Mouse (Mus musculus) liver, adult 2 months (tissue): ENCODE data around the gene Tmod4. TPM values are rescaled to one million over a fixed set of nuclear protein-coding genes. Genes with fewer than 3 reads are reported as not detected.
A peak's percentile ranks its signal among the peaks of the same experiment; 100 is the strongest.

ENCODE experiments used
- DNase-seq: peaks from one replicate; pipeline ENCODE4 v3.0.0-alpha.2; 2011; ENCODE audit warnings: low read depth, low spot score; ENCODE audit errors: extremely low read depth
- H3K27ac ChIP-seq: fragments of 200-500 bp; replicated peaks from 2 replicates; pipeline ENCODE4 v1.5.1; 2012; ENCODE audit warnings: low read depth, mild to moderate bottlenecking, control low read depth, inconsistent platforms, low read length; ENCODE audit not compliant: insufficient read depth
- H3K27me3 ChIP-seq: fragments of 200-500 bp; 2 replicates; pipeline ENCODE4 v1.6.1; 2012; ENCODE audit warnings: mild to moderate bottlenecking, moderate library complexity, low read length, inconsistent platforms; ENCODE audit not compliant: control insufficient read depth, insufficient read depth
- H3K36me3 ChIP-seq: fragments of 200-500 bp; 2 replicates; pipeline ENCODE4 v1.6.1; 2012; ENCODE audit warnings: low read length, inconsistent platforms; ENCODE audit not compliant: control insufficient read depth, insufficient read depth
- H3K4me1 ChIP-seq: fragments of 200-500 bp; 2 replicates; pipeline ENCODE4 v1.6.1; 2011; ENCODE audit warnings: low read length; ENCODE audit not compliant: control insufficient read depth, insufficient read depth
- H3K4me3 ChIP-seq: fragments of 200-500 bp; 2 replicates; pipeline ENCODE4 v1.5.1; 2011; ENCODE audit warnings: low read depth, mild to moderate bottlenecking, control low read depth, low read length, moderate library complexity; ENCODE audit not compliant: insufficient read depth
- H3K79me2 ChIP-seq: fragments of 200-500 bp; 2 replicates; pipeline ENCODE4 v1.6.1; 2012; ENCODE audit warnings: inconsistent platforms, mild to moderate bottlenecking, low read length, moderate library complexity; ENCODE audit not compliant: control insufficient read depth, insufficient read depth
- H3K9ac ChIP-seq: fragments of 200-500 bp; 2 replicates; pipeline ENCODE4 v1.6.1; 2012; ENCODE audit warnings: low read depth, mild to moderate bottlenecking, control low read depth, inconsistent platforms, low read length
- CTCF ChIP-seq: fragments of 200-500 bp; IDR thresholded peaks from 2 replicates; pipeline ENCODE4 v1.5.1; 2011; ENCODE audit warnings: low read depth, low read length, control low read depth
- POLR2A ChIP-seq: fragments of 200-500 bp; IDR thresholded peaks from 2 replicates; pipeline ENCODE4 v1.6.1; 2011; ENCODE audit warnings: low read length, control low read depth; ENCODE audit not compliant: insufficient read depth; ENCODE audit errors: extremely low read depth
- WGBS: fragments of 180-500 bp; shearing (Covaris S2); methylation state at CpG from one replicate; pipeline ENCODE4 v1.1.7; 2018; 5-methylcytosine and 5-hydroxymethylcytosine counted together
- polyA plus RNA-seq: library from polyadenylated mRNA; depleted of rRNA; stranded (reverse); fragments of >200 nt; gene quantifications from 2 replicates; pipeline ENCODE4 v1.2.3, GENCODE M21; 2012
- total RNA-seq: library from RNA; depleted of rRNA; stranded (reverse); fragments of >200 nt; gene quantifications from 2 replicates; pipeline ENCODE4 v1.2.3, GENCODE M21; 2014

Tmod4 gene
- total and polyA plus RNA-seq, 2 experiments, result 0.65 TPM; not detected in 1

DNA sequence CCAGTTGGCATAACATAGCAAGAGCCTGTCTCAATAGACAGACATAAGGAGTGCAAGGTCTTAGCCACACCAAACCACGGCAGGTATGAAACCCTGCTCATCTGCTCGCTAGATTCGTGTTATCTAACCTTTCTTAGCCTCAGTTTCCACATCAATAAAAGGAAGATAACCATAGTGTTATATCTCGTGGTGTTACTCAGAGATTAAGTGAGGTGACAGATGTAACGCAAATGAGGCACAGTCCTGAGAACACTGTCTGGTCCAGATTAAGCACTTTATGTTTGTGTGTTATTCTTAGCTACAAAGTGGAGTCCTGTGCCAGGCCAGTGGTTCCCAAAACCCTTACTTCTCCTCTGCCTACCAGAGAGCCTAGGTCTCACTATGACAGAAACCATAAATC, 40.6 kb downstream of the Tmod4 start:
- Histone ChIP-seq H3K27me3 (peaks cover 5% of the 10 kb centered on the region; the same call in 1 of the 2 replicates), H3K4me1 (peaks cover under 1% of the 10 kb centered on the region), H3K36me3 (no peaks in the 10 kb centered on the region), H3K27ac (no peak overlapping the region), H3K4me3 (no peak overlapping the region), H3K9ac (no peak overlapping the region), H3K79me2 (no peaks in the 10 kb centered on the region)
- no peak for DNase-seq
- TF ChIP-seq POLR2A (no peak), CTCF (no peak)
- 77% methylated on average over 5 of the region's 5 CpGs for WGBS

DNA sequence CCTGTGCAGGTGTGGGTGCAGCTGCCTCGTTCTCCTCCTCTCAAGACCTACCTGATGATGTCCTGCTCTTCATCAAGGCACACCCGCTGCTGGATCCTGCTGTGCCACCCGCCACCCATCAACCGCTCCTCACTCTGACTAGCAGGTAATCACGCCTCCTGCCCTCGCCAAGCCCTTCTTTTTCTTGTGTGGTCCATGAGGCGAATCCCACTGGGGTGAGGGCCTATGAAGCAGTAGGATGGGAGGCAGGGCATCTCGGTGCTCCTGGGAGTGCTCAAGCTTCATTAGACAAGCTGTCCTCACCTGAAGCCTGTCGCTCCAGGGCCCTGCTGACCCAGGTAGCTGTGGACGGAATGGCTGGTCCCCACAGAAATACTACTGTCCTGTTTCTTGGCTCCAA, 45.7 kb downstream of the Tmod4 start:
- H3K79me2 ChIP-seq, result no peaks in the 10 kb centered on the region
- no peak overlapping the region for H3K9ac ChIP-seq
- H3K27ac ChIP-seq, result no peak overlapping the region
- H3K36me3 ChIP-seq, result no peaks in the 10 kb centered on the region
- 96% methylated on average over 10 of the region's 10 CpGs for WGBS
- TF ChIP-seq POLR2A (no peak), CTCF (no peak)
- H3K27me3 ChIP-seq, result peaks cover 21% of the 10 kb centered on the region
- peaks cover 3% of the 10 kb centered on the region; the same call in 1 of the 2 replicates for H3K4me1 ChIP-seq
- H3K4me3 ChIP-seq, result no peak overlapping the region
- DNase-seq, result no peak

DNA sequence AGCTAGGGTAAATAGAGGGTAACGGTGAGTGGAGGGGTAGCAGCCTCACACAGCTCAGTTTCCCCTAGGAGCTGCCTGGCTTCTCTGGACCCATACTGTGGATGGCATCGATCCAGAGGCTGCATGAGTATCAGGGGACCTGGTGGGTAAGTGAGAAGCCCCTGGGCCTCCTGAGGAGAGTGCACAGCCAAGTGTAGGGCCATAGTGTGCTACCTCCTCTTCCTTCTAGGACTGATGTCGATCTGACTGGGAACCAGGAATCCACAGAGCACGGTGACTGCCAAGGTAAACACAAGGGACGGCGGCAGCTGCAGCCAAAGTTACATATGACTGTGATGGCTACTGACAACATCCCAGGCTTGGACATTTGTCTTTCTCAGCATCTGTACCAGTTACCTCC, 46.8 kb downstream of the Tmod4 start:
- H3K36me3 ChIP-seq, result no peaks in the 10 kb centered on the region
- no peak overlapping the region for H3K9ac ChIP-seq
- H3K27ac ChIP-seq, result no peak overlapping the region
- H3K4me3 ChIP-seq, result no peak overlapping the region
- peak; percentile 39 for DNase-seq
- H3K4me1 ChIP-seq, result peaks cover 3% of the 10 kb centered on the region; the same call in 1 of the 2 replicates
- 45% methylated on average over 6 of the region's 6 CpGs for WGBS
- H3K79me2 ChIP-seq, result no peaks in the 10 kb centered on the region
- peaks cover 21% of the 10 kb centered on the region for H3K27me3 ChIP-seq
- no peak for TF ChIP-seq POLR2A
- TF ChIP-seq CTCF, result no peak

DNA sequence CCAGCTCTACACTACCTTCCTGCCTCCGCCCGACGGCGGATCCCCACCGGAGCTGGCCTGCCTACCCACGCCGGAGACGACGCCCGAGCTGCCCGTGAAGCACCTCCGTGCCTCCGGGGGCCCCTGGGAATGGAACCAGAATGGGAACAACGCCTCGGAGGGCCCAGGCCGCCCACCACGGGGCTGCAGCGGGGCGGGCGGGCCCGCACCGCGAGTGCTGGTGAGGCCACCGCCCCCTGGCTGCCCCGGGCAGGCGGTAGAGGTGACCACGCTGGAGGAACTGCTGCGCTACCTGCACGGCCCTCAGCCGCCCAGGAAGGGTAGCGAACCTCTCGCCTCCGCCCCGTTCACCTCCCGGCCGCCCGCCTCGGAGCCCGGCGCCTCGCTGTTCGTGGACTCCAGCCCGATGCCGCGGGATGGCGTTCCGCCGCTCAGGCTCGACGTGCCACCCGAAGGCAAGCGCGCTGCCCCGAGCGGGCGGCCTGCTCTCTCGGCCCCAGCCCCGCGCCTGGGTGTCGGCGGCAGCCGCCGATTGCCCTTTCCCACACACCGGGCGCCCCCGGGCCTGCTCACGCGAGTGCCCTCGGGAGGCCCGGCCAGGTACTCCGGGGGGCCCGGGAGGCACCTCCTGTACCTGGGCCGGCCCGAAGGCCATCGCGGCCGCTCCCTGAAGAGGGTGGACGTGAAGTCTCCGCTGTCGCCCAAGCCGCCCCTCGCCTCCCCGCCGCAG, 48.4 kb downstream of the Tmod4 start:
- TF ChIP-seq POLR2A (no peak), CTCF (no peak)
- no peak overlapping the region for H3K9ac ChIP-seq
- H3K36me3 ChIP-seq, result no peaks in the 10 kb centered on the region
- H3K4me1 ChIP-seq, result peaks cover 3% of the 10 kb centered on the region; the same call in 1 of the 2 replicates
- H3K27me3 ChIP-seq, result peaks cover 21% of the 10 kb centered on the region
- no peak for DNase-seq
- no peaks in the 10 kb centered on the region for H3K79me2 ChIP-seq
- WGBS, result 29% methylated on average over 71 of the region's 84 CpGs
- H3K27ac ChIP-seq, result no peak overlapping the region
- no peak overlapping the region for H3K4me3 ChIP-seq

DNA sequence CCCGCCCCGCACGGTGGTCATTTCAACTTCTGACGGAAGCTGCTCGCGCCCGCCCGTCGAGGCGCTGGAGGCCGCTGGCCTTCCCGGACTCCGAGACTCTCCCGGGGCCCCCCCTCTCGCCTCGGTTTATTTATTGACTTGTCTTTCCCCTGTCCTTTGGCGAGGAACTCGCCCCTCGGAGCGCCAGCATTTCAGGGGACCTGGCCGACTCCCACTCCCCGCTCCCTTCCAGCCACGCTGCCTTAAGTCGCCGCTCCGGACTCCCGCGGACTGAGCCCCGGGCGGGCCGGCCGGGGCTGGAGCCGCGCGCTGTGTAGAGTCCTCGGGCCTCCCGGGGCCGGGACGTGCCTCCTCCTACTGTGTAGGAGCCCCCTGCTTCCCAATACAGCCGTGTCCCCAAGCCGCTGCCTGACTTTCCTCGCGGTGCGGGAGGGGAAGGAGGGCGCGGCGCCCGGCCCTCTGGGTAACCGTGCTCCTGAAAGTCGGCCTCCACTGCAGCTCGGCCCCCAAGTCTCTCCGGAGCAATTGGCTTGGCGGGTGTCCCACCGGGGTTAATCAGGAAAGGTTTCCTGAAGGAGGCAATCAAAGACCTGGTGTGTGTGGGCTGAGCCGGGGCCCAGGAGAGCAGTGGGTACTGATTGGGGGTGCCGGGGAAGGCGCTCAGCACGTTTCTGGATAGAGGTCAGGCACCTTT, 49.1 kb downstream of the Tmod4 start:
- no peak for DNase-seq
- no peak overlapping the region for H3K27ac ChIP-seq
- 10% methylated on average over 58 of the region's 58 CpGs for WGBS
- no peaks in the 10 kb centered on the region for H3K79me2 ChIP-seq
- peaks cover 3% of the 10 kb centered on the region; the same call in 1 of the 2 replicates for H3K4me1 ChIP-seq
- H3K27me3 ChIP-seq, result peaks cover 21% of the 10 kb centered on the region
- no peak for TF ChIP-seq POLR2A
- TF ChIP-seq CTCF, result no peak
- H3K9ac ChIP-seq, result peak overlapping the region; percentile 18; the same call in 1 of the 2 replicates
- no peaks in the 10 kb centered on the region for H3K36me3 ChIP-seq
- H3K4me3 ChIP-seq, result peak overlapping the region; percentile 25; the same call in 1 of the 2 replicates
